Mouse (Mus musculus): ENCODE measurements around the gene Armc10.
"Not testable (repeated sequence)": the region's sequence is repeated elsewhere in the genome, so short reads cannot be mapped to it uniquely, and the experiment has no call there.

Gene Armc10

GRCm38 (mm10) chr5:21667191-21668137 is 21.9 kb downstream of the Armc10 start:
- no peak for DNase-seq (ENCODE audit: extremely low spot score)

- no peak for DNase-seq (ENCODE audit: extremely low spot score)
Measured at GRCm38 (mm10) chr5:21669307-21669706, 23.7 kb downstream of the Armc10 start.

- DNase-seq (ENCODE audit: extremely low spot score) = peak; percentile 14
Measured at GRCm38 (mm10) chr5:21672812-21673635, 27.4 kb downstream of the Armc10 start.

- DNase-seq (ENCODE audit: extremely low spot score) = no peak
Measured at GRCm38 (mm10) chr5:21673742-21674141, 28.1 kb downstream of the Armc10 start.

- DNase-seq (ENCODE audit: extremely low spot score) = no peak
Measured at GRCm38 (mm10) chr5:21675019-21675418, 29.4 kb downstream of the Armc10 start.

- no peak for DNase-seq (ENCODE audit: extremely low spot score)
Measured at GRCm38 (mm10) chr5:21675494-21675893, 29.9 kb downstream of the Armc10 start.

GRCm38 (mm10) chr5:21677939-21678338 is 32.3 kb downstream of the Armc10 start:
- DNase-seq (ENCODE audit: extremely low spot score) = no peak

- no peak for DNase-seq (ENCODE audit: extremely low spot score)
Measured at GRCm38 (mm10) chr5:21678363-21678762, 32.8 kb downstream of the Armc10 start.

- DNase-seq (ENCODE audit: extremely low spot score) = no peak
Measured at GRCm38 (mm10) chr5:21680029-21680428, 34.4 kb downstream of the Armc10 start.

- DNase-seq (ENCODE audit: extremely low spot score) = no peak
Measured at GRCm38 (mm10) chr5:21680940-21681339, 35.3 kb downstream of the Armc10 start.

- no peak for DNase-seq (ENCODE audit: extremely low spot score)
Measured at GRCm38 (mm10) chr5:21683811-21684210, 38.2 kb downstream of the Armc10 start.

GRCm38 (mm10) chr5:21685001-21685400 is 39.4 kb downstream of the Armc10 start:
- no peak for DNase-seq (ENCODE audit: extremely low spot score)

- DNase-seq (ENCODE audit: extremely low spot score) = no peak
Measured at GRCm38 (mm10) chr5:21687042-21687441, 41.4 kb downstream of the Armc10 start.

- DNase-seq (ENCODE audit: extremely low spot score) = no peak
Measured at GRCm38 (mm10) chr5:21692230-21692629, 46.6 kb downstream of the Armc10 start.

- no peak for DNase-seq (ENCODE audit: extremely low spot score)
Measured at GRCm38 (mm10) chr5:21693372-21693870, 47.8 kb downstream of the Armc10 start.

GRCm38 (mm10) chr5:21694854-21695490 is 49.4 kb downstream of the Armc10 start:
- no peak for DNase-seq (ENCODE audit: extremely low spot score)

GRCm38 (mm10) chr5:21699555-21699954 is 53.9 kb downstream of the Armc10 start:
- not testable (repeated sequence) for DNase-seq (ENCODE audit: extremely low spot score)

GRCm38 (mm10) chr5:21700272-21700821 is 54.7 kb downstream of the Armc10 start:
- DNase-seq (ENCODE audit: extremely low spot score) = no peak

- no peak for DNase-seq (ENCODE audit: extremely low spot score)
Measured at GRCm38 (mm10) chr5:21700934-21701333, 55.3 kb downstream of the Armc10 start.

- DNase-seq (ENCODE audit: extremely low spot score) = peak; percentile 100
Measured at GRCm38 (mm10) chr5:21701351-21702008, 55.9 kb downstream of the Armc10 start, which contains the start of gene Napepld. Napepld (minus strand) TSS chr5:21701396.

- DNase-seq (ENCODE audit: extremely low spot score) = no peak
Measured at GRCm38 (mm10) chr5:21702009-21702364, 56.4 kb downstream of the Armc10 start.
